Mouse (Mus musculus) forebrain, postnatal 0 days (tissue): Measurements from ENCODE around the gene Kcnab3. TPM values are rescaled to one million over a fixed set of nuclear protein-coding genes. Genes with fewer than 3 reads are reported as not detected.

ENCODE experiments used
- ATAC-seq: fragments of 200-750 bp; cut with Nextera tagmentation; 2 replicates; pipeline ENCODE4 v1.8.0; 2017; ENCODE audit warnings: mild to moderate bottlenecking, moderate library complexity
- DNase-seq: peaks from one replicate; pipeline ENCODE4 v3.0.0-alpha.2; 2015
- H3K27ac ChIP-seq: fragments of 300-500 bp; sonication (generic); 2 replicates; pipeline ENCODE4 v1.5.1; 2014; ENCODE audit warnings: low read depth, mild to moderate bottlenecking, antibody characterized with exemption, low read length, moderate library complexity, mixed read lengths
- H3K27me3 ChIP-seq: fragments of 300-500 bp; sonication (generic); 2 replicates; pipeline ENCODE4 v1.6.1; 2014; ENCODE audit warnings: mild to moderate bottlenecking, low read length, mixed read lengths; ENCODE audit not compliant: insufficient read depth
- H3K36me3 ChIP-seq: fragments of 300-500 bp; sonication (generic); 2 replicates; pipeline ENCODE4 v1.6.1; 2014; ENCODE audit warnings: mild to moderate bottlenecking, moderate library complexity; ENCODE audit not compliant: insufficient read depth
- H3K4me1 ChIP-seq: fragments of 300-500 bp; sonication (generic); 2 replicates; pipeline ENCODE4 v1.6.1; 2014; ENCODE audit warnings: antibody characterized with exemption; ENCODE audit not compliant: insufficient read depth
- H3K4me2 ChIP-seq: fragments of 300-500 bp; sonication (generic); 2 replicates; pipeline ENCODE4 v1.6.1; 2014; ENCODE audit warnings: low read depth, mild to moderate bottlenecking, moderate library complexity
- H3K4me3 ChIP-seq: fragments of 300-500 bp; sonication (generic); 2 replicates; pipeline ENCODE4 v1.5.1; 2014; ENCODE audit warnings: low read depth, low read length, mixed read lengths
- H3K9ac ChIP-seq: fragments of 300-500 bp; sonication (generic); 2 replicates; pipeline ENCODE4 v1.6.1; 2014; ENCODE audit warnings: mild to moderate bottlenecking
- H3K9me3 ChIP-seq: fragments of 300-500 bp; sonication (generic); 2 replicates; pipeline ENCODE4 v1.6.1; 2016; ENCODE audit warnings: low read length
- CTCF ChIP-seq: sonication (generic); IDR thresholded peaks from 2 replicates; pipeline ENCODE4 v1.5.1; 2016; ENCODE audit warnings: antibody characterized with exemption, control low read depth, low read depth
- WGBS: fragments of 180-500 bp; shearing (Covaris S2); extraction: QIAGEN DNeasy Blood & Tissue Kit; methylation state at CpG from one replicate; pipeline ENCODE4 v1.1.7; 2014; 5-methylcytosine and 5-hydroxymethylcytosine counted together
- polyA plus RNA-seq: library from polyadenylated mRNA; unstranded; fragments of >200 nt; fragmentation: Nextera tagmentation; extraction: Ambion mirVana; gene quantifications from 2 replicates; pipeline ENCODE4 v1.2.1, GENCODE M21; 2015
- total RNA-seq: library from RNA; depleted of rRNA; stranded (reverse); fragments of >200 nt; gene quantifications from 2 replicates; pipeline ENCODE4 v1.2.3, GENCODE M21; 2014

The Kcnab3 gene
- total and polyA plus RNA-seq, 2 experiments from 2014 or later, result 4.2 to 5.5 TPM

- DNase-seq, result peak; percentile 66
- Histone ChIP-seq H3K27me3 (no peaks in the 10 kb centered on the region), H3K27ac (peak overlapping the region; percentile 100), H3K9ac (peak overlapping the region; percentile 100), H3K4me3 (peak overlapping the region; percentile 88), H3K9me3 (no peaks in the 10 kb centered on the region), H3K4me2 (peak overlapping the region; percentile 94), H3K36me3 (0 out of 2 replicates have a peak, but pooled peaks cover 4% of the 10 kb centered on the region), H3K4me1 (peaks cover 28% of the 10 kb centered on the region)
- no peak for TF ChIP-seq CTCF
- peak; percentile 4; the same call in 1 of the 2 replicates for ATAC-seq
- 17% methylated on average over 2 of the region's 2 CpGs for WGBS
Measured at GRCm38 (mm10) chr11:69369990-69370816, 44.1 kb downstream of the Kcnab3 start.

GRCm38 (mm10) chr11:69370817-69371215 lies 44.8 kb downstream of the Kcnab3 start:
- DNase-seq (no peak), ATAC-seq (no peak)
- no peak for TF ChIP-seq CTCF
- 22% methylated on average over 9 of the region's 9 CpGs for WGBS
- Histone ChIP-seq H3K4me3 (peak overlapping the region; percentile 13; the same call in 1 of the 2 replicates), H3K27ac (peak overlapping the region; percentile 80), H3K9me3 (no peaks in the 10 kb centered on the region), H3K4me2 (peak overlapping the region; percentile 42), H3K27me3 (no peaks in the 10 kb centered on the region), H3K9ac (peak overlapping the region; percentile 10; the same call in 1 of the 2 replicates), H3K36me3 (0 out of 2 replicates have a peak, but pooled peaks cover 4% of the 10 kb centered on the region), H3K4me1 (peaks cover 22% of the 10 kb centered on the region)

- Histone ChIP-seq H3K27me3 (no peaks in the 10 kb centered on the region), H3K9ac (0 out of 2 replicates have a peak overlapping the region, but pooled peaks have one; percentile 22), H3K4me3 (no peak overlapping the region), H3K4me1 (peaks cover 21% of the 10 kb centered on the region), H3K9me3 (no peaks in the 10 kb centered on the region), H3K27ac (peak overlapping the region; percentile 80), H3K4me2 (peak overlapping the region; percentile 42), H3K36me3 (0 out of 2 replicates have a peak, but pooled peaks cover 4% of the 10 kb centered on the region)
- peak; percentile 39 for DNase-seq
- 30% methylated on average over 12 of the region's 12 CpGs for WGBS
- ATAC-seq, result no peak
- no peak for TF ChIP-seq CTCF
Measured at GRCm38 (mm10) chr11:69371601-69372000, 45.5 kb downstream of the Kcnab3 start.

GRCm38 (mm10) chr11:69372056-69372779 lies 46.2 kb downstream of the Kcnab3 start:
- no peak for TF ChIP-seq CTCF
- peak; percentile 78 for DNase-seq
- H3K9me3 ChIP-seq, result no peaks in the 10 kb centered on the region
- ATAC-seq, result 0 out of 2 replicates have a peak, but pooled peaks have one; percentile 5
- H3K4me1 ChIP-seq, result peaks cover 21% of the 10 kb centered on the region
- H3K36me3 ChIP-seq, result 0 out of 2 replicates have a peak, but pooled peaks cover 4% of the 10 kb centered on the region
- H3K4me3 ChIP-seq, result no peak overlapping the region
- peak overlapping the region; percentile 18; the same call in 1 of the 2 replicates for H3K9ac ChIP-seq
- WGBS, result 28% methylated on average over 12 of the region's 12 CpGs
- H3K4me2 ChIP-seq, result peak overlapping the region; percentile 42
- H3K27me3 ChIP-seq, result no peaks in the 10 kb centered on the region
- H3K27ac ChIP-seq, result peak overlapping the region; percentile 80

GRCm38 (mm10) chr11:69372780-69373170 lies 46.7 kb downstream of the Kcnab3 start:
- DNase-seq, result no peak
- WGBS, result 62% methylated on average over 3 of the region's 3 CpGs
- peaks cover 21% of the 10 kb centered on the region for H3K4me1 ChIP-seq
- H3K9me3 ChIP-seq, result no peaks in the 10 kb centered on the region
- peak; percentile 64 for TF ChIP-seq CTCF
- peak overlapping the region; percentile 42 for H3K4me2 ChIP-seq
- H3K27ac ChIP-seq, result peak overlapping the region; percentile 80; the same call in 1 of the 2 replicates
- no peak overlapping the region for H3K9ac ChIP-seq
- H3K4me3 ChIP-seq, result no peak overlapping the region
- H3K27me3 ChIP-seq, result no peaks in the 10 kb centered on the region
- 0 out of 2 replicates have a peak, but pooled peaks cover 4% of the 10 kb centered on the region for H3K36me3 ChIP-seq
- ATAC-seq, result no peak

GRCm38 (mm10) chr11:69373223-69373965 lies 47.3 kb downstream of the Kcnab3 start:
- no peaks in the 10 kb centered on the region for H3K9me3 ChIP-seq
- 0 out of 2 replicates have a peak, but pooled peaks cover 4% of the 10 kb centered on the region for H3K36me3 ChIP-seq
- H3K27me3 ChIP-seq, result no peaks in the 10 kb centered on the region
- peaks cover 21% of the 10 kb centered on the region for H3K4me1 ChIP-seq
- no peak for ATAC-seq
- DNase-seq, result no peak
- no peak for TF ChIP-seq CTCF
- H3K9ac ChIP-seq, result no peak overlapping the region
- no peak overlapping the region for H3K4me2 ChIP-seq
- peak overlapping the region; percentile 80; the same call in 1 of the 2 replicates for H3K27ac ChIP-seq
- H3K4me3 ChIP-seq, result no peak overlapping the region
- 91% methylated on average over 16 of the region's 16 CpGs for WGBS
